Mouse (Mus musculus): Measurements from ENCODE around the gene Dcp1a.

The Dcp1a gene

DNA sequence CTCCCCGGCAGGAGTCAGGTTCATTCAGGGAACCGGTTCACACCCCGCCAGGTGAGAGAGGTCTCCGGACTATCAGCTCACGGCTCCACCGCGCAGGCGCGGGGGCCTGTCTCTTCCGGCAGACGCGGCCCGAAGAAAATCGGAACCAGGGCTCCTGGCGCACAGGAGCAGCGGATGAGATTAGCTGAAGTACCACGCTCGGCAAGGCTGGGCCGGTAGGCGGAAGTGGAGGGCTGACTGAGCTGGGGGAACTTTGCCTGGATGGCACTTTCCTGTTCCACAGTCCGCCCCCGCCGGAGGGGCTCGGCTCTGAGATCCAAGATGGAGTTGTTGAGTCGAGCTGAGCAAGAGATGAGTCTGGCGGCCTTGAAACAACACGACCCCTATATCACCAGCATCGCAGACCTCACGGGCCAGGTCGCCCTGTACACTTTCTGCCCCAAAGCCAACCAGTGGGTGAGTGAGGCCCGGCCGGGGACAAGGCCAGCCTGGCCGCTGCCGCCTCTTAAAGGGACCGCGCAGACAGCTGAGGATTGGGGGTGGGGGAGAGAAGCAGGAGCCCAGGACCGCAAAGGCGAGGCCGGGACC, at the start of gene Dcp1a:
Gene Dcp1a, plus strand, starts transcription at position 175 of the 588 bp plus-strand sequence.
- DNase-seq (ENCODE audit: low spot score in 2 of 2): peak; percentile 97 to 98

DNA sequence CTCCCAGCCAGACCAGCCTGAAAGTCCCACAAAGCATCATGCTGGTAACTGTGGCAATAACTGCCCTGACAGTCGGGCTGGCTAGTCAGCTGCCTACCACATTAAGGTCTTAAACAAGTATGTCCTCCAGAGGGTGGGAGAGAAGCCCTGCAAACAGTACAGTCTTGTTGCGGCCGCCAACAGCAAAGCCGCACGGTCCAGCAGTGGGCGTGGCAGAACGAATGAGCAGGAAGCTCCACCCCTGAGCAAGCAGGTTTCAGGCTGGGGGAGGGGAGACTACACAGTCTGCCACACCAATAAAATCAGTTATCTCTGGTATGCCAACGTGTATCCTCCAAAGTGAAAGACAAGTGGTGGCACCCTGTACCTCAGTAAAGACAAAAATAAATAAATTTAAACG, 49.7 kb upstream of the Dcp1a start:
- no peak for DNase-seq (ENCODE audit: low spot score in 2 of 2)

DNA sequence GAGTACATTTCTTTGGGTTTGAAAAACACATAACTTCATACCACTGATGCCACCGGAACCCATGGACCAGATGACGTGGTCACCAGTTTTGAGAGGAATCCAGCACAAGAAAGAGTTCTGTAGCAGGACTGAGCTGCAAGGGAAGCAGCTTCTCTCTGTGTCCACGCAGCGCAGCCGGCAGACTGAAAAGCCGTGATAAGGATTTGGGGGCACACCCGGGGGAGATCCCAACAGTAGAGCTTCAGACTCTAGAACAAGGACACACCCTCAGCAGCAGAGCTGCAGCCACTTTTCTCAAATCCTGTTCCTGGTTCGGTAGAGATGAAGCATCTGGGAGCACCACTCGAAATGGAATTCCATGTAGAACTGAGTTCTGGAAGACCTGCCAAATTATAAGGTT, 49.3 kb upstream of the Dcp1a start:
- DNase-seq (ENCODE audit: low spot score in 2 of 2): no peak

DNA sequence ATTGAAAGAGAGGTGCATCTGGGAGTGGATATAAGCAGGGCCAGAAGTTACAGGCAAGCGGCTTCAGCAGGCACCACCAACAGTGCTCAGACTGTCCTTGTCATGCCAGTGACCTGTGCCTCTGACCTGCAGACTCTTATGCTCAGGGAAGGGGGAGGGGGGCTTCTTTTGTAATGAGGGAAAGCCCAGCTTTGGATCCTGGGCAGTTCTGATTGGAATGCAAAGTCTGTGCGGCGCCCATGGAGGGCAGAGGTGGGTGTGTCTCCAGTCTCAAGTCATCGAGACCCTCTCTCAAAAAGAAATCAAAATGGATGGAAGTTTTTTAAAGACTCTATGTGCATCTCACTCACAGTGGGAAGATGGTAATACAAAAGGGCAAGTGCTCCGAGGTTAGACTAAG, 48.9 kb upstream of the Dcp1a start:
- no peak for DNase-seq (ENCODE audit: low spot score in 2 of 2)

DNA sequence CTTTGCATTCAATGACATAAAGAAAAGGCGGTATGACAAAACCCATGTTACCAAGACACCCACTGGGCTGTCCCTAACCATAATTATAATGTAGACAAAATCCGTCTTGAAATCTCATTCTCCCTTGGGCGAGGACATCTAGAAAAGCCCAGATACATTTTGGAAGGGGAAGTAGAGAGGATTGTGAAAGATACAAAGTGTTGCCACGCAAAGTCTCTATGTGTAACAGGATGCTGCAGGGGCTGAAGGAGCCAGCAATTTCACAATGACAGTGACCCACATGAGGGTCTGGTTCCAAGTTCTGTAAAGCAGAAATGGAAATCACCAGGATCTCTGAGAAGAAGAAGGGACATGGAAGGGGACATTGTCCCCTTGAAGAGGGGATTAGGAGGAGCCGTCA, 44.0 kb upstream of the Dcp1a start:
- DNase-seq (ENCODE audit: low spot score in 2 of 2): no peak

DNA sequence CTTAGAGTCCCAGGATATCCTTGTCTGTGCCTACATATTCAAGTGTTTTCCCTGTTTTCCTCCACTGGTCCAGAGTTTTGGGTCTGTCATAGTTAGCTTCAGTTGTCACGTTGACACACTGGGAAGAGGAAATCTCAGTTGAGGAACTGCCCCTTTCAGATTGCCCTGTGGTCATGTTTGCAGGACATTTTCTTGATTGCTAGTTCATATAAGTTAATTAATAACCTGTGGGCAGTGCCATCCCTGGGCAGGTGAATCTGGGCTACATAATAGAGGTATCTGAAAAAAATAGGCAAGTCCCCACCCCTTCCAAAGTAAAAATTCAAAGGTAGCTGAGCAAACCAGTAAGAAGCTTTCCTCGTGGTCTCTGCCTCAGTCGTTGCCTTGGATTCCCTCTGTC, 39.4 kb upstream of the Dcp1a start:
- no peak for DNase-seq (ENCODE audit: low spot score in 2 of 2)

DNA sequence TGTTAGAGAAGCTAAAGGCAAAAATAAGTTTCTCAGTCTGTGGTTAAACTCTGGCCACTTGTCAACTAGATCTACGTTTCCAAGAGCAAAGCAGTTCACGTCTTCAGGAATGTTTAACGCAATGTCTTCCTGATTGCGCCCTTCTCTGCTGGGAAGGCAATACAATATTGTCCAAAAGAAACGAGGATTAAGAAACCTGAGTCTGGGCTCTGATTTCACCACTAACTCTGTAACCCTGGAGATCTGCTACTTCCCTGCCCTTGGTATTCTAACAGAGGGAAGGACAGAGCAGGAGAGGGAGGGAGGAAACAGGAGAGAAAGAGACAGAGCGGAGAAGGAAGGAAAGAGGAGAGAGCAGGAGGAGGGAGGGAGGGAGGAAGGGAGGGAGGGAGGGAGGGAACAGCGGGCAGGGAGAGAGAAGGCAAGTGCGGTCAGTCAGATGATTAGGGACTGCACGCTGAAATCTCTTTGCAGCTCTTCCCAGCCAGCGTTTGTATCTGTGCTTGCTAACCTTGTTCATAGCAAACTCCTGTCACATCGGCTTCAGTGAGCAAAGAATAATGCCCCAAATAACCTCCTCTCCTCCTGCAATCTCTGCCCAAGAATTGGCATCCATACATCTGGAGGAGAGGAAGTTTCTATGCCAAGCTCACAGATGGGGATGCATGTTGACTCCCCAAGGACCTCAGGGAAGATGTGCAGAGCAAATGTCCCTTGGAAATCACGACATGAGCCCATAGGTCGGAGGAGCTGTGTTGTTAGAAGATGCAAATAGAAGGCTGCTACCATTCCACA, 23.3 kb upstream of the Dcp1a start:
- no peak for DNase-seq (ENCODE audit: low spot score in 2 of 2)

DNA sequence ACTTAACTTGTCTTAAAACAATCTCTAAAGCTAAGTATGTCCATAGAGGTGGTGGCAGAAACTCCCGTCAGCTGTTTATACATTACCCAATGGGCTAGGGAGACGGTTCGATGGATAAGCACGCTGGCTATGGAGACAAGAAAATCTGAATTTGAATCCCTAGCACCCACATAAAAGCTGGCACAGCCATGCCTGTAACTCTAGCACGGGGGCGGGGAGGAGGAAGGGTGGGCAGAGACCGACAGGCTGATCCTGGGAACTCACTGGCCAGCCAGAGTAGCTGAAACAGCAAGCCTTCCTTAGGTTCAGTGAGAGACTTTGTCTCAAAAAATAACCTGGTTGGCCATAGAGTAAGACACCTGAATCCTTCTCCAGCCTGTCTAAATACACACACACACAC, 21.9 kb upstream of the Dcp1a start:
- peak; percentile 44 to 52 for DNase-seq (ENCODE audit: low spot score in 2 of 2)

DNA sequence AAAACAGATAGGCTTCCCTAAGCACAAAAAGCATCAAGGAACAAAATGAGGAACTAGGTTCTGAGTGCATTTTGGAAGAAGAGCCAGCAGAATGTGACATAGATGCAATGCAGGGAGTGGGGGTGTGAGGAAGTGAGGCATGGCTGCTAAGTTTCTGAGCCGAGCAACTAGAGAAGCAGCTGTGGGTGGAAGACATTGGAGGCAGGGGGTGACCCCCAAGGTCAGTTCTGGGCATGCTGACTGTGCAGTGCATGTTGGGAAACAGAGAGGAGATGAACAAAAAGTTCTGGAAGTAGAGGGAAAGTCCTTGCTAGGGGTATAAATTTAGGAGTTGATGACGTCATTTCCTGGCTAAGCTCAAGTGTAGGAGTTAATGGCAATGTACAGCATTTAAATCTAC, 21.4 kb upstream of the Dcp1a start:
- DNase-seq (ENCODE audit: low spot score in 2 of 2): peak; percentile 46 to 65

DNA sequence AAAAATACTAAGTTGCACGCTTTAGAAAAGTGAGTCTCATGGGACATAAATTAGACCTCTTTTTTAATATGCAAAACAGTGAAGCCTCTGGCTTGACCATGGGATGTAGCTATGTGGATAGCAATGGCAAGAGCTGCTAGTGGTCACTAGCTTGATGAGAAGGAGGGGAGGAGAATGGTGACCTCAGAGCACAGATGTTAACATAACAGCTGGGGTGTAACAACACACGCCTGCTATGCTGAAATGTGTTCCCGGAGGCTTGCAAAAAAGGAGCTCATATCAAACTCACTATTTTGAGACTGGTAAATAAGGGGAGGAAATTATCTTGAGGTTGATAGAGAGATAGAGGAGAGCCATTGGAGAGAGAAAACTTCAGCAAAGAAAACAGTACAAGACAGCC, 20.5 kb upstream of the Dcp1a start:
- DNase-seq (ENCODE audit: low spot score in 2 of 2): no peak

DNA sequence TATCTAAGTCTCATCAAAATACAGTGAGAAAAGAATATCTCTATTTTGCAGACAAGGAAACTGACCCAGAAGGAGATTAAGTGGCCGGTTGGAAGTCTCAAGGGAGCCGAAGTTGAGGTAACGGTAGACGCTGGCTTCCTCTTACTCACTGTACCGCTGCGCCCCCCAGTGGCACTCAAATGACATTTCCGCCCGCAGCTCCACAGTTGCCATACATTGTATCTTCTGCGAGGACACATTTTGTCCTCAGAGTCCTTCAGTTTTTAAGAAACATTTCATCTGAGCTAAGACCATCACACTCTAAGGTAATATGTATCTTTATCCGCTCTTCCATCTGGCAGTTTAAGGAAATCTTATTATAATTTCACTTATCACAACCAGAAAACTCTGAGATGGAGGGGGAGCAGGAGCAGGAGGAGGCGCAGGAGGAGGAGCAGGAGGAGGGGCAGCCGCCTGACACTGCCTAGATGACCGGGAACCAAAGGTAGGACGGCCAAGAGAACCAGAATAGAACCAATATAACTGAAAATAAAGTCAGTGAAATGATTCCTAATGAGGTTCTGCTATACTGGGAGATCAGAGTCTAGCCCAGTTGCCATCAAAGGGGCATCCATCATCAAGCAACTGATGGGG, 19.3 kb upstream of the Dcp1a start:
- peak; percentile 85 to 88 for DNase-seq (ENCODE audit: low spot score in 2 of 2)

DNA sequence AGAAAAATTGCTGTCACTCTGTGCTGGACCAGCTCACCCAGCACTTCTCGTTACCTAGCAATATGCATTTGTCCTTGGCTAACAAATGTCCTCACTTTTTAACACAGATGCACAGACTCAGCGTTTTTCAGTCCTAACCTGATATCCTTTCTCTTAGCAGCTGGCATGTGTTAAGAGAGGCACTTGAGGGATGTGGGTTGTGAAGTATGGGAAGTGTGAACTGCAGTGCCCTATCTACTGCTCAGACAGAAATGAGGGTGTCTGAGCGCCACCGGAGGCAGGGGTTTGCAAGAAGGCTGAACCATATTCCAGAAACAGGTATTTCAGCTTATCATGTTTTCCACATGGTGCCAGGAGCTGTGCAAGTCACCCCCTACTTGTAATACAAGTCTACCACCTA, 16.0 kb upstream of the Dcp1a start:
- no peak for DNase-seq (ENCODE audit: low spot score in 2 of 2)

DNA sequence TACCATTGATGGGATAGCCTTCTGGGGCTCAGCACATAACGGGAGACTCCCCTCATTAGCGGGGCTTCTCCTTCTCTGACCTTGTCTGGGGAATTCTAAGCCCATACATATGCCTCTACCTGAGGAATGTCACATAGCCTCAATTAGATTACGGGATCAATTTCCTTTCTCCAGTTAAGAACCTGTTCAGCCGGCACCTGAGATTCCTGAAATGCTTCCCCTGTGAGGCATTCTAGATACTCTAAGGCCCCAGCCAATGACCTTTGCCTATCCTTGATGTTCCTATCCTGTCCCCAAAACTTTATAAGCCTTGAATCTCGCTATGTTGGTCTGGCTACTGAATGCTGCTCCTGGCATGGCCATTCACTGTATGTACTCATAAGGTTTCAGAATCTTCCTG, 5.7 kb upstream of the Dcp1a start:
- DNase-seq (ENCODE audit: low spot score in 2 of 2): no peak

DNA sequence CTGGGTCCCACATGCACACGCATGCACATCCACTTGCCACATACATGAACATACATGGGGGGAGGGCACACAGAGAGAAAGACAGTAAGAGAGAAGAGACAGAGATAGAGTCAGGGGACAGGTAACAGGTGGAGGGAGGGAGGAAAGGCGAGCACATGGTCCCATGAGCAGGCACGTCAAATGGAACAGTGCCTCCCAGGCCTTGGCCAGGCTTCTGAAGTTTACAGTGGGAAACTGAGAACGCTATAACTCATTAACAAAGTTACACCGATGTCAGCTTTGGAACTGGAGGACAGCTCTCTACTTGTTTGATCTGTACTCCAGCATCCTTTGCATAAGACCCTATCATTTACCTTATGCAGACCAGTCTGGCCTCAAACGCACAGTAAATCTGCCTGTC, 4.9 kb upstream of the Dcp1a start:
- no peak for DNase-seq (ENCODE audit: low spot score in 2 of 2)

DNA sequence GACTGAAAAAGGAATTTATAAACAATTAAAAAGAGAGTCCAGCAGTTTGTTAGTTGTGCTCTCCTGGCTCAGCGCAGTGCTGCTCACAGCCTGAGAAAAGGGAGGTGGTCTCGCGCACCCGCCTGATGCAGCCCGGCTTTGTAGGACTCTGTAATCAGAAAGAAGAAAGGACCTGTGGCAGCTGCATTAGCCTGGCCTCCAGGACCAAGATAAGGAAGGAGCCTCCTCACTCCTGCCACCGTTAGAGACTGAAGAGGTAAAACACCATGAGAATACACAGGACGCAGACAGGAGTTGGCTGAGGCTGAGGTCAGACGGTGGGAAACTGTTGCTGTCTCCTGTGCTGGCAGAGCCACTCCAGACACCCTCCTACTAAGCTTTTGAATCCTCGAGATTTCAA, 12.0 kb downstream of the Dcp1a start, which contains the start of gene Cacna1d:
Gene Cacna1d, minus strand, starts transcription at position 114 of the 400 bp plus-strand sequence.
- DNase-seq (ENCODE audit: low spot score in 2 of 2): no peak

DNA sequence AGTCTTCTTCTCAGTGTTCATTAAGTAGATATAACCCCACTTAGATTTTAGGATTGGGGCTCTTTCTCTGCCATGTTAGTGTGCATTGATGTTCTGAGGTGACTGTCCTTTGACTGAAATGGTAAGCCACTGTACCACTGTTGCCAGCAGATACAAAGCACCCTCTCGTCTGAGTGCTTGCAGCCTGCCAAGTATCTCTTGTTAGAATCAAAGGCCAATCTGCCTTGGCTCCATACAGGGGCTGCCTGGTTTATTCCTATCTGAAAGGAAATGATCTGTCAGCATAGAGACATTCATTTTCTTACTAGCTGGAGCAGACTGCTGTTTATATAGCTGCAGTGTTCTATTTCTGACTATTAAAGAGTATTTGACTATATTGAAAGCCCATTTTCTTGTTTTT, 13.9 kb downstream of the Dcp1a start:
- DNase-seq (ENCODE audit: low spot score in 2 of 2): no peak

DNA sequence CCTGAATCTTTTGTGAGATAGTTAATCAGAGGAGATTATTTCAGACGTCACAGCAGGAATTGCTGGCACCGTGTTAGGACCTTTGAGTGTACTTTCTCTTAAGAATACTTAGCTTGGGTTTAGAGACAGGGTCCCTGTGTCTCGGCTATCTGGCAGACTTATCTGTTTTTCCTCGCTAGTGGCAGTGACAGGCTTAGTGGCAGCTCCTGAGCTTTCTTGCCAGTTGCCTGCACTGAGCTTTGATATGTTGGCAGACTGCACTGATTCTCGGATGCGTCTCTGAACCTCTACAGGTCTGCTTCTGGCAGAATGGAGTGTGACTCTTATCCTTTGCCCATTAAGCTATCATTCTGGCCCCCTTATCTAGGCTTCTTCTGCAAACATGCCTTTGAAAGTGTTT, 15.7 kb downstream of the Dcp1a start:
- DNase-seq (ENCODE audit: low spot score in 2 of 2): no peak

DNA sequence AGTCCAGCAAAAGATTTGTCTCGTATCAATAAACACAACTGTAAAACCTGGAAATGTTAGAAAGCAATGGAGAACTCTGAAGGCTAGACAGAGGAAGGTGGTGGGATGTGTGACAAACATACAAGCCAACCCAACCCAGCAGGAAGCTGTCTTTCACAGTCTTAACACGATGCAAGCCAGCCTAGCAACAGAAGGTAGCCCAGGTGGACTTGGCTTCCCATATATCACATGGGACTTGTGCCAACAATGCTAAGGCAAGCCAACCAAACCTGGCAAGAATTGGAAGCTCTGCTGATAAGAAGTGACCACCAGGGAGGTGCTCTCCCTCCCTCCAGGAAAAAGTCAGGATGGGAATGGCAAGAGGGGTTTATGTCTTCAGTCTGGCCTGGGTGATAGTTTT, 18.9 kb downstream of the Dcp1a start:
- no peak for DNase-seq (ENCODE audit: low spot score in 2 of 2)

DNA sequence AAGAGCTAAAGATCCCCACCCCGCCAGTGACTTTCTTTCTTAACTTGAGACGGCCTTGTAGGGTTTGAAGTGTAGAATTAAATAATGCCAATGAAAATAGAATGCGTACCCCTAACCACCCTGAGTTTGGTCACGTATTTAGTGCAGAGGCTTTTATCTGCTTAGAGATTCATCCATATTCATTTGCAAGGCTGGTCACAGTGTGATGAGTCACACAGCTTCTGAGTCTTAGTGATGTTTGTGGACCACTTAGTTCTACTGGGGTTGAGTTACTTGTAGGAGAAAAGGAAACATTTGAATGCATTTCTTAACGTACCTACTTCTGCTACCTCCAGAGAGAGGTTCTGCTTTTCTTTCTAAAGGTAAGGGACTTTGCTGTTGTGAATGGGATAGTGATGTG, 25.7 kb downstream of the Dcp1a start:
- DNase-seq (ENCODE audit: low spot score in 2 of 2): no peak

DNA sequence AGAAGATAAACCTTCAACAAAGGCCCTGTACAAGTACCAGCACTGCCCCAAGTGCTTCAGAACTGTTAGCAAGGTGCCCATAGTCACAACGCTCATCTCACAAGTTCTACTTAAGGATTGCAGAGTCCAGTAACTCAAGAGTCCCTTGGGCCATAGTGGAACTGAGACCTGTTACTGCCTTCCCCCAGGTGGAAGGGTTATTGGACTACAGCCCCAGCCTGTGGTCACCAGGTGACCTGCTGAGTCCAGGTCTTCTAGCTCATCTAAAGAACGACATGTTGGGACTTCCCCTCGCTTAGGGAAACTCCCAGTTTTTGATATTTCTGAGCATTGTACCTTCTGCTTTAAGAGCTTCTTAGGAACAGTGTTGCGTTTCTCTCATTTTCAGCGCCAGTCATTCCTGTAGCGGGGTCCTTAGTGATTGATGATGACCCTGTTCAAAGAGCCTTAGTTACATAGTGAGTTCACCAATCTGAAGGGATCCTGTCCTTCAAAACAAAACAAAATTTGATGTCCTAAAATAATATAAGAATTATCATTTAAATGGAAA, 31.0 kb downstream of the Dcp1a start:
- no peak for DNase-seq (ENCODE audit: low spot score in 2 of 2)

DNA sequence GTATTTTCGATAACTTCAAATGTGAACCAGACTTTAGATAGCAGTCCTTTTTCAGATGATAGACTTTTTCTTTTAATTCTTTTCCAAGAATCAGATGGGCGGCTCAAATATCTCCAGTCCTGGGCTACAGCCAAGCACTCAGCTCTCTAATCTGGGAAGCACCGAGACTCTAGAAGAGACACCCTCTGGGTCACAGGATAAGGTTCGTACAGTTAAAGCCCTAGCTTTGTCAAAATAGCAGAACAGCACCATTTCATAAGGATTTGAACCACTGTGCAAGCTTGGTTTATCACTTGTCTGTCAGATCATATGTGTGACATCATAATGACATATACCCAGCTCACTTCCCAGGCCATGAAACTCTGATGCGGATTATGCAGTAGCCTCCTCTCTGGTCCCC, 33.6 kb downstream of the Dcp1a start:
- DNase-seq (ENCODE audit: low spot score in 2 of 2): no peak

DNA sequence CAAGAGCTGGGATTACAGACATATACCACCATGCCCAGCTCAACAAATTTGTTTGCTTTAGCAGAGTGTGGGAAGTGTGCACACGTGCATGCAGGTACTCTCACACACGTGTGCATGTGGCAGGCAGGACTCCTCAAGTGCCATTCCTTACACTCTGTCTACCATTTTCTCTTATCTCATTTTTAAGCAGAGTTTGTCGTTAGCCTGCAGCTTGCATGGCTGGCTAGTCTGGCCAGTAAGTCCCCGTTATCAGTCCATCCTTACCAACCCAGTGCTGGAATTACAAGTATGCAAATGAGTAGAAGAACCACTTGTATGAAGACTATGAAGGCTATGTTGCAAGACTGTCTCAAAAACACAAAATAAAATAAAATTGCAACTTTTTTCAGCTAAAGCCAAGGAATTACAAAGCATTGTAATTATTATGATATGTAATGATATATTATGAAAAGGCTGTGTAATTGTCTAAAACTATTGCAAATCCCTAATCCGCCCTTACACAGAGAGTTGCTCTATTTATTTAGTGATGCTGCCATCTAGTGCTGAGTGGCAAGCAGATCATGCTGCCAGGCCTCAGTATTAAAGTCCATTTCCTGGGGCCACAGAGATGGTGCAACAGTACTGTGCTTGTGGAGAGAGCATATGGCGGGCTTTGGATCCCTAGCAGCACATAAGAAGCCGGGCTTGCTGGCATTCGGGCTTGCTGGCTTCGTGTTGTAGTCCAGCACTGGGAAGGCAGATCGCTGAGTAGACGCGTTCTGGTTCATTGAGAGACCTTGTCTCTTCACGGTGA, 36.8 kb downstream of the Dcp1a start:
- DNase-seq (ENCODE audit: low spot score in 2 of 2): no peak

Measured in right cerebral cortex, postnatal 10 days (tissue).